Mouse (Mus musculus): ENCODE results near the gene Gnai2. TPM values are rescaled to one million over a fixed set of nuclear protein-coding genes. Genes with fewer than 3 reads are reported as not detected.

Gene Gnai2
- polyA plus RNA-seq, 1 experiment from 2014 or later = 308 TPM

- Histone ChIP-seq H3K4me1 (ENCODE audit: control insufficient read depth, insufficient read depth, low read length) (peaks cover 62% of the 10 kb centered on the region), H3K4me2 (ENCODE audit: low read depth, low read length) (no peak overlapping the region), H3K27ac (ENCODE audit: low read length) (peak overlapping the region; percentile 80), H3K4me3 (replicated peaks; ENCODE audit: low read length) (no peak overlapping the region), H3K9ac (ENCODE audit: low read length) (peak overlapping the region; percentile 28; the same call in 1 of the 2 replicates), H3K36me3 (ENCODE audit: control insufficient read depth, insufficient read depth, low read length) (peaks cover 8% of the 10 kb centered on the region; the same call in 1 of the 2 replicates), H3K27me3 (ENCODE audit: control insufficient read depth, insufficient read depth, low read length) (no peaks in the 10 kb centered on the region), H3K9me3 (replicated peaks; ENCODE audit: control insufficient read depth, low read length) (no peaks in the 10 kb centered on the region)
- ATAC-seq (ENCODE audit: insufficient read depth, low FRiP score) = no peak
- WGBS = 63% methylated on average over 5 of the region's 5 CpGs
These were observed 10.6 kb downstream of the Gnai2 start for GRCm38 (mm10) chr9:107624539-107624938.

GRCm38 (mm10) chr9:107620954-107621353, 14.2 kb downstream of the Gnai2 start:
- Histone ChIP-seq H3K4me2 (ENCODE audit: low read depth, low read length) (no peak overlapping the region), H3K27me3 (ENCODE audit: control insufficient read depth, insufficient read depth, low read length) (no peaks in the 10 kb centered on the region), H3K4me3 (replicated peaks; ENCODE audit: low read length) (no peak overlapping the region), H3K36me3 (ENCODE audit: control insufficient read depth, insufficient read depth, low read length) (peaks cover 21% of the 10 kb centered on the region), H3K9me3 (replicated peaks; ENCODE audit: control insufficient read depth, low read length) (no peaks in the 10 kb centered on the region), H3K27ac (ENCODE audit: low read length) (0 out of 2 replicates have a peak overlapping the region, but pooled peaks have one; percentile 5), H3K4me1 (ENCODE audit: control insufficient read depth, insufficient read depth, low read length) (peaks cover 44% of the 10 kb centered on the region), H3K9ac (ENCODE audit: low read length) (no peak overlapping the region)
- no peak for ATAC-seq (ENCODE audit: insufficient read depth, low FRiP score)

DNA sequence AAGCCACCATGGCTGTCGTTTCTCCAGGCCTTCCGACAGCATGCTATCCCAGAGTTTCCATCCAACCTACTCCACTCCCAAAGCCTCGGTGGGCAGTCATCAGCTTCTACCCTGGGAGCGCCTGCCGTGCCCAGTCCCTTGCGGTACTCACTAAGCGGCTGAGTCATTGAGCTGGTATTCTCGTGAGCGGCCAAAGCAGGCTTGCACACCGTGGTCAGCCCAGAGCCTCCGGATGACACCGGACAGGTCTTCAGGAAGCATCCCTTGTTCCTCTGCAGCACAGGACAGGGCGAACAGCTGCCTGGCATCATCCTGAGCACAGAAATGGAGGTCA, 15.7 kb downstream of the Gnai2 start:
- ATAC-seq (ENCODE audit: insufficient read depth, low FRiP score) = peak; percentile 19; the same call in 1 of the 2 replicates
- 57% methylated on average over 13 of the region's 13 CpGs for WGBS

DNA sequence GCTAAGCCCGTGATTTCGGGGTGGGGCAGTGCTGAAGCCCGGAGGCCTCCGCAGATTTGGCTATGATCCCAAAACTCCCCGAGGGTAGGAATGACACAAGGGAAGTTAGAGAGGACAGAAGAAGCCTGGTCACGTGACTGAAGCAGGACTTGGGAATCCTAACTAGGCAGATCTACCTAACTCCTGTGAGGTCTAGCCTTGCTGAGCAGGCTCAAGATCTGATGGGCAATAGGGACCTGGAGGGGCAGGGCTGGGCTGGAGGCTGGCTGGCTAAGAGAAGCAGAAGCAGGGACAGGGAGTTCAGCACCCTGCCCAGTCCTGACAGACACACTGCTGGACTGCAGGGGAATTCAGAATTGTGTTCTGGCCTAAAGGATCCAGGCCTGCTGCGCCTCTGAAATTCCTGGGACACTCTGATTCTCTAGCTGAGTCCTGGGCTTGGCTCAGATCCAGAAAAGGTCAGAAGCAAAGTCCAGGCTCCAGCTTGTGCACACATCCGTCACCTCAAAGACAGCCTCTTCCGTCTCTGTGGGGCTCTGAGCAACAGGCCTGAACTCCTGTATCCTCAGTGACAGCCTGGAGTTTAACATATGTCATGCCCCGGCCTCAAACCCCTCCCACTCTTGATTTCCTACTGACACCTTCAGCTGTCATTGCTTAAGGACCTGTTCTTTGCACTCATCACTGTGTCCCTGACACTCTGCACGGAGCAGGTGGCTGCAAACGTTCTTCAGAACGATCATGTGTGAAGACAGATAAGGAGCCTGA, 16.2 kb downstream of the Gnai2 start:
- Histone ChIP-seq H3K27me3 (ENCODE audit: control insufficient read depth, insufficient read depth, low read length) (no peaks in the 10 kb centered on the region), H3K4me3 (replicated peaks; ENCODE audit: low read length) (no peak overlapping the region), H3K9ac (ENCODE audit: low read length) (peak overlapping the region; percentile 62), H3K9me3 (replicated peaks; ENCODE audit: control insufficient read depth, low read length) (no peaks in the 10 kb centered on the region), H3K36me3 (ENCODE audit: control insufficient read depth, insufficient read depth, low read length) (peaks cover 36% of the 10 kb centered on the region), H3K27ac (ENCODE audit: low read length) (peak overlapping the region; percentile 92), H3K4me1 (ENCODE audit: control insufficient read depth, insufficient read depth, low read length) (peaks cover 33% of the 10 kb centered on the region), H3K4me2 (ENCODE audit: low read depth, low read length) (no peak overlapping the region)
- WGBS = 19% methylated on average over 13 of the region's 13 CpGs
- ATAC-seq (ENCODE audit: insufficient read depth, low FRiP score) = peak; percentile 58

More for the DNA sequence above, 15.7 kb downstream of the Gnai2 start:
- Histone ChIP-seq H3K9ac (ENCODE audit: low read length) (peak overlapping the region; percentile 62), H3K4me1 (ENCODE audit: control insufficient read depth, insufficient read depth, low read length) (peaks cover 38% of the 10 kb centered on the region), H3K4me2 (ENCODE audit: low read depth, low read length) (no peak overlapping the region), H3K4me3 (replicated peaks; ENCODE audit: low read length) (no peak overlapping the region), H3K27me3 (ENCODE audit: control insufficient read depth, insufficient read depth, low read length) (no peaks in the 10 kb centered on the region), H3K27ac (ENCODE audit: low read length) (peak overlapping the region; percentile 92), H3K9me3 (replicated peaks; ENCODE audit: control insufficient read depth, low read length) (no peaks in the 10 kb centered on the region), H3K36me3 (ENCODE audit: control insufficient read depth, insufficient read depth, low read length) (peaks cover 35% of the 10 kb centered on the region)

- no peaks in the 10 kb centered on the region for H3K9me3 ChIP-seq (replicated peaks; ENCODE audit: control insufficient read depth, low read length)
- no peaks in the 10 kb centered on the region for H3K27me3 ChIP-seq (ENCODE audit: control insufficient read depth, insufficient read depth, low read length)
- ATAC-seq (ENCODE audit: insufficient read depth, low FRiP score) = no peak
- H3K36me3 ChIP-seq (ENCODE audit: control insufficient read depth, insufficient read depth, low read length) = peaks cover 34% of the 10 kb centered on the region
- peaks cover 33% of the 10 kb centered on the region for H3K4me1 ChIP-seq (ENCODE audit: control insufficient read depth, insufficient read depth, low read length)
- H3K4me3 ChIP-seq (replicated peaks; ENCODE audit: low read length) = no peak overlapping the region
- WGBS = 87% methylated on average over 6 of the region's 6 CpGs
- H3K4me2 ChIP-seq (ENCODE audit: low read depth, low read length) = no peak overlapping the region
- peak overlapping the region; percentile 62; the same call in 1 of the 2 replicates for H3K9ac ChIP-seq (ENCODE audit: low read length)
- peak overlapping the region; percentile 92 for H3K27ac ChIP-seq (ENCODE audit: low read length)
These were observed 17.1 kb downstream of the Gnai2 start for GRCm38 (mm10) chr9:107618098-107618497.

GRCm38 (mm10) chr9:107617461-107617860, 17.7 kb downstream of the Gnai2 start:
- Histone ChIP-seq H3K4me3 (replicated peaks; ENCODE audit: low read length) (no peak overlapping the region), H3K9me3 (replicated peaks; ENCODE audit: control insufficient read depth, low read length) (no peaks in the 10 kb centered on the region)
- 86% methylated on average over 2 of the region's 2 CpGs for WGBS

GRCm38 (mm10) chr9:107615035-107615434, 20.1 kb downstream of the Gnai2 start:
- Histone ChIP-seq H3K9me3 (replicated peaks; ENCODE audit: control insufficient read depth, low read length) (no peaks in the 10 kb centered on the region), H3K4me3 (replicated peaks; ENCODE audit: low read length) (no peak overlapping the region), H3K36me3 (ENCODE audit: control insufficient read depth, insufficient read depth, low read length) (peaks cover 32% of the 10 kb centered on the region), H3K4me1 (ENCODE audit: control insufficient read depth, insufficient read depth, low read length) (peaks cover 35% of the 10 kb centered on the region), H3K27ac (ENCODE audit: low read length) (no peak overlapping the region; the same call in 1 of the 2 replicates), H3K9ac (ENCODE audit: low read length) (no peak overlapping the region), H3K27me3 (ENCODE audit: control insufficient read depth, insufficient read depth, low read length) (no peaks in the 10 kb centered on the region), H3K4me2 (ENCODE audit: low read depth, low read length) (no peak overlapping the region)
- WGBS = 83% methylated on average over 4 of the region's 4 CpGs
- ATAC-seq (ENCODE audit: insufficient read depth, low FRiP score) = no peak

More at GRCm38 (mm10) chr9:107617461-107617860, 17.7 kb downstream of the Gnai2 start:
- Histone ChIP-seq H3K4me2 (ENCODE audit: low read depth, low read length) (no peak overlapping the region), H3K36me3 (ENCODE audit: control insufficient read depth, insufficient read depth, low read length) (peaks cover 34% of the 10 kb centered on the region), H3K4me1 (ENCODE audit: control insufficient read depth, insufficient read depth, low read length) (peaks cover 37% of the 10 kb centered on the region), H3K27ac (ENCODE audit: low read length) (no peak overlapping the region), H3K9ac (ENCODE audit: low read length) (no peak overlapping the region), H3K27me3 (ENCODE audit: control insufficient read depth, insufficient read depth, low read length) (no peaks in the 10 kb centered on the region)
- ATAC-seq (ENCODE audit: insufficient read depth, low FRiP score) = no peak

DNA sequence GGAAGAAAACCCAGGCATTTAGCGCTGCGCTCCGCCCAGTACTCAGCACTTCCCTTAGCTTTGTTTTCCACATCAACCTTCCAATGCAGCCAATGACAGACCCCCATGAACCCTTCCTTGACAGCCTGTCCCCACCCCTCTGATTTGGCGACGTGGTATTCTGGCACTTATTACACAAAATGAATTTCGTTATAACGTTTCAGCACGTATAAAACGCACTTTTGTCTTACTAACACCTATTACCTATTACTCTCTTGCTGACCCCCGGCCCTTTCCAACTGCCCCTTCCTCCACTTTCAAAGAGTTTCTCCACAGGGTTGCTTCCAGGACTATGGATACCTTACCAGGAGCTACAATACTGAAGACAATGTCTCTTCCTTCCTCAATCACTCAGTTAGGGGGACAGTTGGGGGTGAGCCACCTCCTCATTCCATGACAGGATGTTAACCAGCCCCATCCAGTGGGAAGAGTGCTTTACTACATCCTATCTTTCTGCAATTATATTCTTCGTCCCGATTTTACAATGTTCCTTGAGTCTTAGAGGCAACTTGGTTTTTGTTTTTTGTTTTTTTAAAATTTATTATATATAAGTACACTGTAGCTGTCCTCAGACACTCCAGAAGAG, 22.1 kb downstream of the Gnai2 start:
- Histone ChIP-seq H3K9me3 (replicated peaks; ENCODE audit: control insufficient read depth, low read length) (no peaks in the 10 kb centered on the region), H3K4me1 (ENCODE audit: control insufficient read depth, insufficient read depth, low read length) (peaks cover 28% of the 10 kb centered on the region), H3K4me3 (replicated peaks; ENCODE audit: low read length) (peak overlapping the region; percentile 46), H3K27me3 (ENCODE audit: control insufficient read depth, insufficient read depth, low read length) (no peaks in the 10 kb centered on the region), H3K27ac (ENCODE audit: low read length) (peak overlapping the region; percentile 82), H3K4me2 (ENCODE audit: low read depth, low read length) (peak overlapping the region; percentile 91), H3K36me3 (ENCODE audit: control insufficient read depth, insufficient read depth, low read length) (peaks cover 26% of the 10 kb centered on the region), H3K9ac (ENCODE audit: low read length) (peak overlapping the region; percentile 85)
- WGBS = 10% methylated on average over 12 of the region's 12 CpGs
- ATAC-seq (ENCODE audit: insufficient read depth, low FRiP score) = no peak

Measured in stomach, embryonic 16.5 days (tissue).